Mouse (Mus musculus) CD4-positive, CD25-positive, alpha-beta regulatory T cell (primary cell): ENCODE measurements around the gene Adarb1. TPM values are rescaled to one million over a fixed set of nuclear protein-coding genes. Genes with fewer than 3 reads are reported as not detected.

Experiments used
- polyA plus RNA-seq: library from polyadenylated mRNA; unstranded; fragments of 100-300 nt; shearing (Covaris generic); gene quantifications from one replicate; pipeline ENCODE4 v1.2.1, GENCODE M21; 2017

Adarb1 gene
- polyA plus RNA-seq = 2.2 TPM

GRCm38 (mm10) chr10:77418138-77418537 is at the start of gene Adarb1:
TSS of gene Adarb1 (minus strand) at chr10:77418270.

DNA sequence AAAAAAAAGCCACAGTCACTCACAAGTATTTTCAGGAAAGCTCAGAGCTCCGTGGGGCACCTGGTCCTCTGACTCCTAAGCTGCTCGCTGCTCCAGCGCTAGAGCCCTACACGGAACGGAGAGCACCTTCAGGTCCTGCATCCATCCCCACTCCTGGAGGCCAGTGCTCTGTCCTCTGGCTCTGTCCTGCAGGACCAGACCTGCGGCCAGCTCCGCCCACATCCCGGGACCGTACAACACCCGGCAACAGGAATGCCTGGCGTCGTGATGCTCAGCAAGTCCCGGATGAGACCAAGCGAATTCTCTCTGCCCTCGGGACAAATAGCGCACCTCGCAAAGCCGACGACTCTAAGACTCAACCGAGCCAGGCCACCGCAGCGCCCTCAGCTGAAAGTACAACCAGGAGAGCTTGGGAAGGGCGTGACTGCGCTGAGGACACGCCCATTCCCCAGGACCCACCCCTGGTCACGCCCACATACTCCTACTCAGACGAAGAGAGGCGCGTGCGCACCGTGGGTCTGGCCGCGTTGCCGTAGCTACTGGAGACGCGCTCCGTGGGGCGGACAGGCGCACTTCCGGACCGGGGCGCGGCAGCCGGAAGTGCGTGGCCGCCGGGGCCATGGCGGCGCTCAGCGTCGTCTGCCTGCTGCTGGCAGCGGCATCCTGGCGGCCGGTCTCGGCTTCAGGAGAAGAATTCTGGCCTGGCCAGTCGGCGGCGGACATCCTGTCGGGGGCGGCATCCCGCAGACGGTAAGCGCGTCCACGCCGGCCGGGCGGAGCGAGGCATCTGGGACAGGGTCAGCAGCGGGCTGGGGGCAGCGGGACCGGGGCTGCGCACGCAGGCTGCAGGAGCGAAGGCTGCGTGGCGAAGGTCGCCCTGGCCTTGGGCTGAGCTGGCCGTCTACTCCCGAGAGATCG is 159.1 kb downstream of the Adarb1 start, which contains the start of gene Pofut2:
Gene Pofut2 (plus strand): TSS at position 515 of the 918 bp plus-strand sequence.

Other genes with a start within 250 kb of the Adarb1 start
- gene Pofut2, start 159.1 kb downstream of the Adarb1 start, polyA plus RNA-seq = 44.2 TPM
- gene Fam207a, start 97.5 kb upstream of the Adarb1 start, polyA plus RNA-seq = 44.5 TPM
- 545 TPM for gene Itgb2, start 112.0 kb upstream of the Adarb1 start, polyA plus RNA-seq
- 101 TPM for gene Pttg1ip, start 163.4 kb upstream of the Adarb1 start, polyA plus RNA-seq
- 109 TPM for gene Sumo3, start 187.8 kb upstream of the Adarb1 start, polyA plus RNA-seq
- gene Gm49325, start 187.9 kb upstream of the Adarb1 start, polyA plus RNA-seq = not detected
- gene Ube2g2, start 204.0 kb upstream of the Adarb1 start, polyA plus RNA-seq = 48.5 TPM